In the genomic region with DNA sequence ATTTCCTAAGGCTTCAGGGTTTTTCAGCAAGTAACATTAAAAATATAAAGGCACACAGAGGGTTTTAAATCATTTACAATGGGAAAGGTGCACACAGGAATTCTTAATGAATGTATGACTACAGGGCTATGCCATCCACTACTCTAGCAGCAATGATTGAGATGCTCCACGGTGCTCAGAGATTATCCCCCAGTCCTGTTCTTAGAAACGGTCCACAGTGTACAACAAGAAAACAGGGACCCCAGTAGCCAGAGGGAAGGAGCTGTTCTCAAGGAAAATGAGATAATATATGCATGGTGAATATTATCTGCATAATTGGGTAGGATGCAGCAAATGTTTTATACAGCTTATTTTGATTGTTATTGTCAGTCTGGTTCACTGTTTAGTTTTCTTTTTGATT, we compare ENCODE assay signal across 24 mouse cellular contexts.
"Had no signal": no experiment of that assay in that cellular context is flagged by ENCODE, and none has a peak within 500 bp of the region (broad histone marks: within the 10 kb centered on the region; RNA-seq: fewer than 3 reads in every experiment).

No protein-coding gene starts in this region.

- ATAC-seq: hindbrain, embryonic 16.5 days; intestine, embryonic 16.5 days had no signal

- H3K4me3 ChIP-seq: heart, adult 2 months; heart, embryonic 13.5 days; heart, embryonic 15.5 days; kidney, embryonic 15.5 days; limb, embryonic 13.5 days; limb, embryonic 15.5 days had no signal

- H3K9ac ChIP-seq: heart, embryonic 13.5 days; heart, embryonic 15.5 days; hindbrain, embryonic 14.5 days; kidney, embryonic 15.5 days; limb, embryonic 13.5 days; limb, embryonic 15.5 days had no signal

- H3K36me3 ChIP-seq: heart, embryonic 13.5 days; heart, embryonic 15.5 days; kidney, embryonic 15.5 days; limb, embryonic 13.5 days; limb, embryonic 15.5 days had no signal

- H3K4me1 ChIP-seq: heart, embryonic 13.5 days; heart, embryonic 15.5 days; kidney, embryonic 15.5 days; limb, embryonic 13.5 days; limb, embryonic 15.5 days had no signal

- DNase-seq: gastrocnemius, postnatal 14 days; gastrocnemius, postnatal 36 days; heart, adult 11 months; heart, adult 2 months; heart, postnatal 14 days; heart, postnatal 36 days; kidney, adult 11 months; kidney, adult 2 months; kidney, adult 9 months; kidney, postnatal 14 days; kidney, postnatal 36 days; layer of hippocampus, adult 9-11 months; layer of hippocampus, postnatal 36 days; left cerebral cortex, postnatal 4 days had no signal

- H3K9me3 ChIP-seq: heart, embryonic 15.5 days; kidney, embryonic 15.5 days; limb, embryonic 13.5 days; limb, embryonic 15.5 days had no signal

- H3K27ac ChIP-seq: heart, adult 2 months; heart, embryonic 13.5 days; heart, embryonic 15.5 days; hindbrain, embryonic 14.5 days; kidney, embryonic 15.5 days; kidney, postnatal 0 days; limb, embryonic 13.5 days; limb, embryonic 15.5 days had no signal

- H3K27me3 ChIP-seq: heart, embryonic 13.5 days; heart, embryonic 15.5 days; kidney, embryonic 15.5 days; limb, embryonic 13.5 days; limb, embryonic 15.5 days had no signal

- H3K4me2 ChIP-seq: heart, embryonic 11.5 days; heart, embryonic 13.5 days; heart, embryonic 15.5 days; hindbrain, embryonic 14.5 days; kidney, embryonic 15.5 days; limb, embryonic 13.5 days; limb, embryonic 15.5 days had no signal
